Mouse (Mus musculus) stomach, postnatal 0 days (tissue): ENCODE data around the gene Nr1d1.

ENCODE experiments used
- CTCF ChIP-seq: IDR thresholded peaks from 2 replicates; pipeline ENCODE4 v1.5.1; 2016; ENCODE audit warnings: antibody characterized with exemption, low read depth, mild to moderate bottlenecking, moderate library complexity
- EP300 ChIP-seq: optimal IDR thresholded peaks from 2 replicates; pipeline ENCODE3; 2016; ENCODE audit warnings: antibody characterized with exemption

DNA sequence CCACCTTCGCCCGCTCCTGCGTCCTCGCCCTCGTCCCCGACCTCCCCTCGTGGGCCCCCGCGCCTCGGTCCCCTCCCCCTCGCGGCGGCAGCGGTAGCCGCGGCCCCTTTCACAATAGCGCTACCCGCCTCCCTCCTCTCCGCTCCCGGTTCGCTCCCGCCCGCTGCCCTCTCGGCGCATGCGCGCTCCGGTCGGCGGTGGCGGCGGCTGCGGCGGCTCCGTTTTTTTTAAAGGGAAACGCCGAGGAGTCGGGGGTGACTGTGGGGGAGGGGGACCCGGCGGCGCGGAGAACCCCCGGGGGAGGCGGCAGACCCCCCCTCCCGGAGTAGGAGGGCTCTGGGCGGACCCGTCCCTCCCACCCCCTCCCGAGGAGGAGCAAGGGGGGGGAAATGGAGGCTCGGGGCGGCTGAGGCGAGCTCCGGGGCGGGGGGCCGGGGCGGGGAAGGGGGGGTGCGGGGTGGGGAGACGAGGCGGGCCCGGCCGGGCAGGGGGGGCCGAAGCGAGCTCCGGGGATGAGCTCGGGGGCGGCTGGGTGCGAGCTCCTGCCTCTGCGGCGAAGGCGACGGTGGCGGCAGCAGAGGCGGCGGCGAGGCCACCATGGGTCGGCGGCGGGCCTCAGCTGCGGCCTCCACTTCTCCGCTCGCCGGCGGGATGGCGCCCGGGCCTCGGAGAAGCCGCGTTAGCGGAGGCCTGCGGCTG is 20.0 kb upstream of the Nr1d1 start, which contains the start of gene Msl1:
- TF ChIP-seq CTCF = peak; percentile 32
- TF ChIP-seq EP300 = no peak
